Mouse (Mus musculus) heart, embryonic 13.5 days (tissue): ENCODE data around the gene Ptprm. TPM values are rescaled to one million over a fixed set of nuclear protein-coding genes. Genes with fewer than 3 reads are reported as not detected.

Experiments used
- ATAC-seq: fragments of 200-750 bp; cut with Nextera tagmentation; 2 replicates; pipeline ENCODE4 v1.8.0; 2017; ENCODE audit warnings: moderate TSS enrichment; ENCODE audit not compliant: insufficient number of reproducible peaks, low FRiP score, low TSS enrichment; ENCODE audit errors: extremely low read depth
- H3K27ac ChIP-seq: fragments of 300-500 bp; sonication (generic); replicated peaks from 2 replicates; pipeline ENCODE4 v1.5.1; 2015; ENCODE audit warnings: moderate library complexity, mild to moderate bottlenecking, inconsistent platforms
- H3K27me3 ChIP-seq: fragments of 300-500 bp; sonication (generic); replicated peaks from 2 replicates; pipeline ENCODE4 v1.6.1; 2015; ENCODE audit warnings: mild to moderate bottlenecking, inconsistent platforms
- H3K36me3 ChIP-seq: fragments of 300-500 bp; sonication (generic); 2 replicates; pipeline ENCODE4 v1.6.1; 2015; ENCODE audit warnings: mild to moderate bottlenecking, inconsistent platforms
- H3K4me1 ChIP-seq: fragments of 300-500 bp; sonication (generic); 2 replicates; pipeline ENCODE4 v1.6.1; 2015; ENCODE audit warnings: inconsistent platforms
- H3K4me2 ChIP-seq: fragments of 300-500 bp; sonication (generic); 2 replicates; pipeline ENCODE4 v1.6.1; 2015; ENCODE audit warnings: inconsistent platforms, mild to moderate bottlenecking, moderate library complexity
- H3K4me3 ChIP-seq: fragments of 300-500 bp; sonication (generic); 2 replicates; pipeline ENCODE4 v1.5.1; 2015; ENCODE audit warnings: moderate library complexity, mild to moderate bottlenecking, inconsistent platforms
- H3K9ac ChIP-seq: fragments of 300-500 bp; sonication (generic); 2 replicates; pipeline ENCODE4 v1.6.1; 2015; ENCODE audit warnings: inconsistent platforms, mild to moderate bottlenecking, moderate library complexity
- H3K9me3 ChIP-seq: fragments of 300-500 bp; sonication (generic); 2 replicates; pipeline ENCODE4 v1.6.1; 2016; ENCODE audit warnings: inconsistent platforms
- WGBS: fragments of 180-500 bp; shearing (Covaris S2); methylation state at CpG from one replicate; pipeline ENCODE4 v1.1.7; 2015; ENCODE audit warnings: mixed read lengths; 5-methylcytosine and 5-hydroxymethylcytosine counted together
- polyA plus RNA-seq: library from polyadenylated mRNA; unstranded; fragments of >200 nt; fragmentation: Nextera tagmentation; extraction: Ambion mirVana; gene quantifications from 2 replicates; pipeline ENCODE4 v1.2.1, GENCODE M21; 2015

Ptprm gene
- polyA plus RNA-seq, 1 experiment from 2014 or later: 12.7 TPM

DNA sequence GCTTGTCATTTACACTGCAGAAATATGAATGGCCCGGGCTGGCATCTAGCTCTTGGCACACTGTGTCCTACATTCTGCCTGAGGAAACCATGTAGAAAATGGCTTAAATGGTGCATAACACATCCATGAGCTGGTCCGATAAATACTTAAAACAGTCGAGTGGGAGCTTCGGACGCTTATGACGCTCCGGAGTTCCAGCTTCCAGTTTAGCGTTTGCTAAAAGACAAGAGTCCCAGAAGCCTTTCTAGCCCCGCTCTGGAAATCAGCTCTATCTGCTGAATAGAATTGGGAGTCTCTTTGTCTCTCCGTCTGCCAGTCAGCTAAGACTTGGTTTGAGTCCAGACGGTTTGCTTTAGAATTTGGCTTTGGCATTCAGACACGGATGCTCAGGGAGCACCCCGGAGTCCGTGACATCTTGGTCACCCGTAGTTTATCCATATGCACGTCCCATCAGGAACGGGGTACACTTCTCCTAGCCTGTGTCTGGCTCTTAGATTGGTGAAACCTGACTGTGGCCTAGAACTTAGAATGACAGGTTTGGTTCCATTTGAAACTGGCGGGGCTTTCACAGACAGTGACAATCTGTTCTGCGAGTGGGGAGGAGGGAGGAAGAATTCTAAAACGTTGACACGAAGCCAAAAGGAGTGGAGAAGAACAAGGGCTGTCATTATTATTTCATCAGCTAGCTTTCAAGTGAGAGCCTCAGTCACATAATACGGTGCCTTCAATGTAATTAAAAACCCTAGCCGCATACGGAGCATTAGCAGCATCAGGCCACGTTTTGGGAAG, 667.4 kb downstream of the Ptprm start:
- 79% methylated on average over 25 of the region's 25 CpGs for WGBS

DNA sequence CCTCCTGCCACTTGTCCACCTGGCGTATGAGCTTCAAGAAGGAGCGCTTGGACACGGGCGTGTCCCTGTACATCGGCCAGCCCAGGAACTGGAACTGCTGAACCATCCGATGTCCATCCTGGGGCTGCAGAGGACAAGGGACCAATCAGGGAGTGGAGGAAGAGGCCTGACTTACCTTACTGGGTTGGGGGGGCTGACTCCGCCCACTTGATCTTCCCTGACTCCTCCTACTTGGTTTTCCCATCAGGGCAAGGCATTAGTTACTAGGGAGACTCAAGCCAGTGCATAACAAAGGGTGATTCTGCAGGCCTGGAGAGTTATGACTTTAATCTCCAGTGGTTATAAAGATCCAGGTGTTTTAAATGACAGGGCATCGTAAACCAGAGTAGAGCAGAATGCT, 670.8 kb downstream of the Ptprm start:
- no peak overlapping the region for H3K27ac ChIP-seq
- H3K27me3 ChIP-seq: no peaks in the 10 kb centered on the region
- WGBS: 75% methylated on average over 8 of the region's 8 CpGs
- no peak overlapping the region for H3K4me2 ChIP-seq
- no peaks in the 10 kb centered on the region for H3K4me1 ChIP-seq
- no peak overlapping the region for H3K9ac ChIP-seq
- ATAC-seq: no peak
- H3K9me3 ChIP-seq: no peaks in the 10 kb centered on the region
- no peak overlapping the region for H3K4me3 ChIP-seq
- peaks cover 17% of the 10 kb centered on the region for H3K36me3 ChIP-seq

More for the DNA sequence above, 667.4 kb downstream of the Ptprm start:
- Histone ChIP-seq H3K36me3 (peaks cover 19% of the 10 kb centered on the region), H3K9me3 (no peaks in the 10 kb centered on the region), H3K4me3 (no peak overlapping the region), H3K9ac (no peak overlapping the region), H3K4me1 (no peaks in the 10 kb centered on the region), H3K4me2 (no peak overlapping the region), H3K27ac (no peak overlapping the region), H3K27me3 (no peaks in the 10 kb centered on the region)
- no peak for ATAC-seq

DNA sequence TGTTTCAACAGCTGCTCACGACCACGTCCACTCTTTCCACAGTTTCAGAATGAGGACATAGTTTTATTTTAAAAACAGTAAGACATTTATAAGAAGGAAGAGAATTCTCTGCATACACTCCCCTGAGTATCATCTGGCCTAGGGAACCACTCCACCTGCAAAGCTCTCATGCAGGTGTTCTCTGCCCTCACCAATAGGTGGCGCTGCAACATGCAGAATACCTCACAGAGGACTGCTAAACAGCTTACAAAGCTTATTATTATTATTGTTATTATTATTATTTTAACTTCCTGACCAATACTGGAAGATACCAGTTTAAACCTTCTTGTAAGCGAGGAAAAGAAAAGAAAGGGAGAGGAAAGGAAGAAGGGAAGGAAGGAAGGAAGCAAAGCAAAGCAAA, 673.6 kb downstream of the Ptprm start:
- no peak for ATAC-seq
- Histone ChIP-seq H3K36me3 (peaks cover 13% of the 10 kb centered on the region; the same call in 1 of the 2 replicates), H3K4me3 (no peak overlapping the region), H3K4me1 (no peaks in the 10 kb centered on the region), H3K9me3 (no peaks in the 10 kb centered on the region), H3K4me2 (no peak overlapping the region), H3K27me3 (no peaks in the 10 kb centered on the region), H3K27ac (no peak overlapping the region), H3K9ac (no peak overlapping the region)
- 18% methylated on average over 4 of the region's 4 CpGs for WGBS

DNA sequence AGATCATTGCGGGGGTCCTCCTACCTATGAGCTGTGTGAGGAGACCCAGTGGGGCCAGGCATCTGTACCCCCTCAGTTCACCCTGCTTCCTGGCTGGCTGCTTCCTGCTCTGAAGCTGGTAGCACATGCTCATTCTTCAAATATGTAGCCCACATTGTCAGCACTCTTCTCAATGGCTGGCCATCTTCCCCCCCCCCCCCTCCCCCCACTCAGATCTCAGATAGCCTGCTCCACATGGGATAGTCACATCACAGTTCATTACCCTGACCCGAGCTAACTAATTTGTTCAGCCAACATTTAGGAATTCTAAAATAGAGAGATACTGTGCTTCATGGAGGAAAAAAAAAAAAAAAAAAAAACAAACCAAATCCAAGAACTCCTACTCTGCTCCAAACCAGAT, 679.6 kb downstream of the Ptprm start:
- H3K4me3 ChIP-seq: no peak overlapping the region
- no peak overlapping the region for H3K4me2 ChIP-seq
- H3K9me3 ChIP-seq: no peaks in the 10 kb centered on the region
- H3K27ac ChIP-seq: no peak overlapping the region
- ATAC-seq: no peak
- H3K36me3 ChIP-seq: peaks cover 6% of the 10 kb centered on the region; the same call in 1 of the 2 replicates
- WGBS: 59% methylated on average over 2 of the region's 2 CpGs
- H3K4me1 ChIP-seq: no peaks in the 10 kb centered on the region
- no peak overlapping the region for H3K9ac ChIP-seq
- no peaks in the 10 kb centered on the region for H3K27me3 ChIP-seq

DNA sequence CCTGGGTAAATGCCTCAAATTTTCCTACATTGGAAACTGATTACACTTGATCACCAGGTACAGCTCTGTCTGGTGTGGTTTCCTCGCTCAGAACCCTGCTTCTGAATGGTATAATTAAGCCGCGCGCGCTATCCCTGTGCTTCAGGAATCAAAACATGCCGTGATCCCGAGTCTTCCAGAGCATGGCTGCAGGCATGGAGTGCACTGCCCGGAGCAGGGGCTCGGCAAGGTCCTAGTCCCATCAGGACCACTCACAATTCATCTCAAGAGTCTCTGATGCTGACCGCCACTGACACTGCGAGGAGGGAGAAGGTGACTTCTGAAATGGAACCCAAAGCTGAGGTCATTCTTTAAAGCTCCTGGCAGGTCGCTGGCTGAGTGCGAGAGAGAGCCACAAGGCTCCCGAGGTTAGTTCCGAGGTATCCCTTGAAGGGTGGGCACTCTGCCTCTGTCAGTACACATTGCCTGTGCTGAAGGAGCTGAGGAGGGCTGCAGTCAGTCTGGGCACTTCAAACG, 682.5 kb downstream of the Ptprm start:
- Histone ChIP-seq H3K27me3 (no peaks in the 10 kb centered on the region), H3K9me3 (no peaks in the 10 kb centered on the region), H3K27ac (no peak overlapping the region), H3K4me2 (no peak overlapping the region), H3K36me3 (0 out of 2 replicates have a peak, but pooled peaks cover 4% of the 10 kb centered on the region), H3K4me3 (no peak overlapping the region), H3K9ac (no peak overlapping the region), H3K4me1 (no peaks in the 10 kb centered on the region)
- ATAC-seq: no peak
- WGBS: 84% methylated on average over 16 of the region's 16 CpGs

DNA sequence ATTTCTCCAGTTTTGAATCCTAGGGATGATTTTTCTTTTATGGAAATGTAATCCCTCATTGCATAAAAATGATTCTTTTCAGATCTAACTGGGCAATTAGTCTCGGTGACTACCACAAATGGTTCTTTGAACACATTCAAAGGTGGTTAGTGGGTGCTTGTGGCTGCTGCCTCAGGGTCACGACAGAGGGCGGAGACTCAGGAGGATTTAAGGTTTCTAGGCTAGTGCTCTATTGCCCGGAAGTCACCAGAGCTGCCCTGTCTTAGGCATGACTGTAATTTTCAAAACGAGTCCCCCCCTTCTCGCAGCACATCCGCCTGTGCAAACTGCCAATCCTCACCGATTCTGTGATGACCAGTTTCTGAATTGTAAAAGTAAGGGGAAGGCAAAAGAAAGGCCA, 683.0 kb downstream of the Ptprm start:
- H3K27me3 ChIP-seq: no peaks in the 10 kb centered on the region
- no peak overlapping the region for H3K9ac ChIP-seq
- H3K27ac ChIP-seq: no peak overlapping the region
- H3K9me3 ChIP-seq: no peaks in the 10 kb centered on the region
- no peak overlapping the region for H3K4me3 ChIP-seq
- 80% methylated on average over 8 of the region's 8 CpGs for WGBS
- no peak overlapping the region for H3K4me2 ChIP-seq
- no peaks in the 10 kb centered on the region for H3K4me1 ChIP-seq
- ATAC-seq: no peak
- H3K36me3 ChIP-seq: 0 out of 2 replicates have a peak, but pooled peaks cover 1% of the 10 kb centered on the region

DNA sequence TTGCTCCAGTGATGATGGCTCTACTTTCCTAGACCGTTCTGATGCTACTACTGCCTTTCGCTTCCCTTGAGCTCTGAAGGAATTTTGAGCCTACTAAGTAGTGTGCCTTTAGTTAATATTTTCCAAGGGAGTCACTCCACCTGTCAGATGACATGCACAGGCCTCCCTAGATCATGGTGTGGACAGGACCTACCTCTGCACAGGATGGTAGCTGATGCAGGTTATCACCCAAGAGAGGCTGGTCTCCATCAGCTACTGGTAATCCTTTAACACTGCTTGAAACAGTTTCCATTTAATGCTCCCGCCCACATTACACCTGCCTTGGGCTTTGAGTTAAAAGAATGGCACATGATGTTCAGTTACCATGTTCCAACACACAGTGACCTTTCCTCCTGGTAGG, 688.5 kb downstream of the Ptprm start:
- Histone ChIP-seq H3K9me3 (no peaks in the 10 kb centered on the region), H3K27ac (no peak overlapping the region), H3K4me3 (no peak overlapping the region), H3K36me3 (peaks cover 16% of the 10 kb centered on the region; the same call in 1 of the 2 replicates), H3K4me1 (no peaks in the 10 kb centered on the region), H3K27me3 (no peaks in the 10 kb centered on the region), H3K4me2 (no peak overlapping the region), H3K9ac (no peak overlapping the region)
- ATAC-seq: no peak; the same call in 1 of the 2 replicates
- 77% methylated on average over 3 of the region's 3 CpGs for WGBS

DNA sequence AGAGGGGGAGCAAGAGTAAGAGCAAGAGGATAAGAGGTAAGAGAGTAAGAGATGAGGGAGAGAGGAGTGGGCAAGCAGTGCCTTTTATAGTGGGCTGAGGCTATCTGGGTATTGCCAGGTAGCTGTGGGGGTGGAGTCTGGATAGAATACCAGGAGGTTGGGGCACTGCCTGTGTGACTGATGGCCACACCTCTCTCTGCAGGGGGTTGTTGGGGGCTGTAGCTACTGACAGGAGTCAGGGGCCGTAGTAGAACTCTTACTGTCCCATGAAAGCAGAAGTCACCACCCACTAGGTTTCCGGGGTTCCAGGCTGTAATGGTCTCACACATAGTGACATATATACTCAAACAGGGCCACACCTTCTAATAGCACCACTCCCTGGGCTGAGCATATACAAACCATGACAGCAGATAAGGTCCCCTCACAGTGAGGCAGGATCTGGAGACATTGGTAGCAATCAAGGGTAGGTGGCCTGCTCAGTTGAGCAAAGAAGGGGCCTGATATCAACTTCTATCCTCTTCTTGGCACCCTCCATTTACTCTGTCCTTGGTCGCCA, 689.0 kb downstream of the Ptprm start:
- Histone ChIP-seq H3K4me2 (no peak overlapping the region), H3K27me3 (no peaks in the 10 kb centered on the region), H3K36me3 (peaks cover 16% of the 10 kb centered on the region; the same call in 1 of the 2 replicates), H3K9me3 (no peaks in the 10 kb centered on the region), H3K9ac (no peak overlapping the region), H3K4me1 (no peaks in the 10 kb centered on the region), H3K4me3 (no peak overlapping the region), H3K27ac (no peak overlapping the region)
- WGBS: 78% methylated on average over 3 of the region's 3 CpGs
- ATAC-seq: no peak; the same call in 1 of the 2 replicates

DNA sequence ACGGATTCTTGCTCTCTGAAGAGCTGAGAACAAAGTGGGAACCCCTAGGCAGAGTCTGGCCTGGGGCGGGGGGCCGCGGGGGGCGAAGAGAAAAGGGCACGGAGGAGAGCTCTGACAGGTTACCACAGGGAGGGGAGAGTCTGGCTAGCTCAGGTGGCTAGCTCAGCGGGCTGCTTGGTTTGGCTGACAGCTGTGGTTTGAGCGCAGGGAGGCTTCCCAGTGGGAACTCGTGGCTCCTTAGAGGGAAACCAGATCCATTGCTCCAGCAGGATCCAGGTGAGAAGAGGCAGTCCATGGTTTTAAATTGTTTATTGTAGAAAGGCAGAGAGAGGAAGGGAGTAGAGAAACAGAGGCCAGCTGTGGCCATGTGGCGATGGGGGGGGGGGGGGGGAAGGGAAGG, 689.5 kb downstream of the Ptprm start:
- H3K36me3 ChIP-seq: peaks cover 16% of the 10 kb centered on the region; the same call in 1 of the 2 replicates
- no peaks in the 10 kb centered on the region for H3K9me3 ChIP-seq
- no peak for ATAC-seq
- H3K9ac ChIP-seq: no peak overlapping the region
- no peaks in the 10 kb centered on the region for H3K4me1 ChIP-seq
- no peaks in the 10 kb centered on the region for H3K27me3 ChIP-seq
- WGBS: 55% methylated on average over 10 of the region's 10 CpGs
- no peak overlapping the region for H3K4me3 ChIP-seq
- H3K27ac ChIP-seq: no peak overlapping the region
- H3K4me2 ChIP-seq: no peak overlapping the region

DNA sequence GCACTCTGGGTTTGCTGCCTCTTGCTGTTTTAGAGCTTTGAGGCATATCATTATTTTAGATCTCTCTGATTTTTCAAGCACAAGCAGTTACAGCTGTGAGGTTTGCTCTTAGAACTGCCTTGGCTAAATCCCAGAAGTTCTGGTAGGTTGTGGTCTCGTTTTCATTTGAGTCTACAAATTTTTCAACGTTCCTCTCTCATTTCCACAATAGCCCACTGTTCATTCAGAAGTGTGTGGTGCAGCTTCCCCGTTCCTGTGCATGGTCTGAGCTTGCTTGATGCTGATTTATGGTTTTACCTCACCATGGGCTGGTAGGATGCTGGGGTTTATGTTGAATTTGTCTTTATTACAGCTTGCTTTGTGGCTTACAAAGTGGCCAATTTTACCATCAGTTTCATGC, 695.0 kb downstream of the Ptprm start:
- H3K4me3 ChIP-seq: no peak overlapping the region
- 63% methylated on average over 3 of the region's 3 CpGs for WGBS
- no peak overlapping the region for H3K4me2 ChIP-seq
- H3K4me1 ChIP-seq: no peaks in the 10 kb centered on the region
- no peak overlapping the region for H3K27ac ChIP-seq
- peaks cover 13% of the 10 kb centered on the region; the same call in 1 of the 2 replicates for H3K36me3 ChIP-seq
- H3K9me3 ChIP-seq: no peaks in the 10 kb centered on the region
- no peak overlapping the region for H3K9ac ChIP-seq
- ATAC-seq: no peak
- H3K27me3 ChIP-seq: no peaks in the 10 kb centered on the region

DNA sequence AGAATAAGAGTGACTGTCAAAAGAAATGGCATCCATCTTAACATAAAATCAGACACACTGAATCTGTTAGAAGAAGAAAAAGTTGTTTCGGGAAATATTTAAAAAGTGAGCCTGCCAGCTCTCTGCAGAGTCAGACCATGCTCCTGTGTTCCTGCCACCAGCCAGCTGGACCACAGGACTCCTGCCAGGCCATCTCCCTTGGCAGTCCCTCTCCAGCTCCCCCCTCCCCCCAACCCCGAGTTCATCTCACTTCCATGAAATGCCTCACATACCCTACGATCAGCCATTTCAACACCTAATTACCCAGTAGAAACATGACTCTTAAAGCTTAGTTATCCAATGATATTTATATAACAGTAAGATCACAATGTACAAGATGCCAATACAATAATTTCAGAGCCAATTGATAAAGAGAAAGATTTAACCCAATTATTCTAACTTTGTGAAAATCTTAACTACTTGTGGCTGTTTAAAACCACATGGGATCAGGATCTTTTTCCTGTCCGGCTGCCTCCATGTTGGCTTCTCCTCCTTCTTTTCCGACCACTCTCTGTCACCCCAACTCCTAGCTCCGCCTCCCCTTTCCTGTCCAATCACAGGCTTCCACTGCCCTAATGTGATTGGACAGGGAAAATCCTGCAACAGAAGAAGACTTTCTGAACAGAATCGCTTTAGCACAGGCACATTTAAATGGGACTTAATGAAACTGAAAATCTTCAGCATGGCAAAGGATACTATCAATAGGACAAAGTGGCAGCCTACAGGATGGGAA, 716.1 kb downstream of the Ptprm start:
- Histone ChIP-seq H3K4me2 (no peak overlapping the region), H3K4me1 (no peaks in the 10 kb centered on the region), H3K9me3 (no peaks in the 10 kb centered on the region), H3K9ac (no peak overlapping the region), H3K27me3 (no peaks in the 10 kb centered on the region), H3K27ac (no peak overlapping the region), H3K4me3 (no peak overlapping the region), H3K36me3 (no peaks in the 10 kb centered on the region)
- WGBS: 70% methylated on average over 7 of the region's 7 CpGs
- ATAC-seq: no peak
